Mouse (Mus musculus) hindbrain, embryonic 15.5 days (tissue): ENCODE results near the gene Foxc1. TPM values are rescaled to one million over a fixed set of nuclear protein-coding genes. Genes with fewer than 3 reads are reported as not detected.

Experiments
- ATAC-seq: fragments of 200-750 bp; cut with Nextera tagmentation; 2 replicates; pipeline ENCODE4 v1.8.0; 2017; ENCODE audit warnings: low read depth, moderate number of reproducible peaks, moderate TSS enrichment; ENCODE audit not compliant: low FRiP score
- H3K27ac ChIP-seq: fragments of 300-500 bp; sonication (generic); replicated peaks from 2 replicates; pipeline ENCODE4 v1.5.1; 2015; ENCODE audit warnings: mild to moderate bottlenecking, inconsistent platforms
- H3K27me3 ChIP-seq: fragments of 300-500 bp; sonication (generic); 2 replicates; pipeline ENCODE4 v1.6.1; 2015; ENCODE audit warnings: control low read depth, inconsistent platforms
- H3K36me3 ChIP-seq: fragments of 300-500 bp; sonication (generic); 2 replicates; pipeline ENCODE4 v1.6.1; 2015; ENCODE audit warnings: control low read depth, inconsistent platforms
- H3K4me1 ChIP-seq: fragments of 300-500 bp; sonication (generic); replicated peaks from 2 replicates; pipeline ENCODE4 v1.6.1; 2015; ENCODE audit warnings: control low read depth, inconsistent platforms
- H3K4me2 ChIP-seq: fragments of 300-500 bp; sonication (generic); 2 replicates; pipeline ENCODE4 v1.6.1; 2015; ENCODE audit warnings: moderate library complexity, mild to moderate bottlenecking, inconsistent platforms
- H3K4me3 ChIP-seq: fragments of 300-500 bp; sonication (generic); 2 replicates; pipeline ENCODE4 v1.5.1; 2015; ENCODE audit warnings: mild to moderate bottlenecking, inconsistent platforms
- H3K9ac ChIP-seq: fragments of 300-500 bp; sonication (generic); 2 replicates; pipeline ENCODE4 v1.6.1; 2015; ENCODE audit warnings: inconsistent platforms
- H3K9me3 ChIP-seq: fragments of 300-500 bp; sonication (generic); 2 replicates; pipeline ENCODE4 v1.6.1; 2016; ENCODE audit warnings: control low read depth, inconsistent platforms
- WGBS: fragments of 180-500 bp; shearing (Covaris S2); methylation state at CpG from one replicate; pipeline ENCODE4 v1.1.7; 2015; 5-methylcytosine and 5-hydroxymethylcytosine counted together
- polyA plus RNA-seq: library from polyadenylated mRNA; unstranded; fragments of >200 nt; fragmentation: Nextera tagmentation; extraction: Ambion mirVana; gene quantifications from 2 replicates; pipeline ENCODE4 v1.2.1, GENCODE M21; 2015

Gene Foxc1
- polyA plus RNA-seq, 1 experiment from 2014 or later, result 1.4 TPM

- Histone ChIP-seq H3K9me3 (no peaks in the 10 kb centered on the region), H3K36me3 (no peaks in the 10 kb centered on the region), H3K4me3 (peak overlapping the region; percentile 40), H3K4me1 (peaks cover 37% of the 10 kb centered on the region), H3K27me3 (peaks cover 54% of the 10 kb centered on the region), H3K27ac (peak overlapping the region; percentile 70), H3K9ac (peak overlapping the region; percentile 24; the same call in 1 of the 2 replicates), H3K4me2 (peak overlapping the region; percentile 69)
- WGBS, result under 1% methylated on average over 45 of the region's 47 CpGs
- no peak for ATAC-seq
Observed at GRCm38 (mm10) chr13:31807736-31808115, 1.3 kb downstream of the Foxc1 start.

GRCm38 (mm10) chr13:31808116-31808803 is 1.8 kb downstream of the Foxc1 start:
- peak overlapping the region; percentile 40 for H3K4me3 ChIP-seq
- WGBS, result under 1% methylated on average over 65 of the region's 73 CpGs
- H3K36me3 ChIP-seq, result no peaks in the 10 kb centered on the region
- peak overlapping the region; percentile 69 for H3K4me2 ChIP-seq
- H3K4me1 ChIP-seq, result peaks cover 37% of the 10 kb centered on the region
- peak overlapping the region; percentile 70 for H3K27ac ChIP-seq
- peak overlapping the region; percentile 24; the same call in 1 of the 2 replicates for H3K9ac ChIP-seq
- ATAC-seq, result no peak
- no peaks in the 10 kb centered on the region for H3K9me3 ChIP-seq
- H3K27me3 ChIP-seq, result peaks cover 55% of the 10 kb centered on the region

- H3K9me3 ChIP-seq, result no peaks in the 10 kb centered on the region
- H3K4me1 ChIP-seq, result peaks cover 34% of the 10 kb centered on the region
- peaks cover 57% of the 10 kb centered on the region for H3K27me3 ChIP-seq
- H3K4me2 ChIP-seq, result no peak overlapping the region
- H3K36me3 ChIP-seq, result no peaks in the 10 kb centered on the region
- 6% methylated on average over 16 of the region's 16 CpGs for WGBS
- no peak for ATAC-seq
- H3K9ac ChIP-seq, result no peak overlapping the region
- 0 out of 2 replicates have a peak overlapping the region, but pooled peaks have one; percentile 70 for H3K27ac ChIP-seq
- peak overlapping the region; percentile 40 for H3K4me3 ChIP-seq
Observed at GRCm38 (mm10) chr13:31808804-31809420, 2.5 kb downstream of the Foxc1 start.

- Histone ChIP-seq H3K4me3 (peak overlapping the region; percentile 14; the same call in 1 of the 2 replicates), H3K36me3 (no peaks in the 10 kb centered on the region), H3K4me1 (peaks cover 34% of the 10 kb centered on the region), H3K27me3 (peaks cover 60% of the 10 kb centered on the region), H3K9me3 (no peaks in the 10 kb centered on the region), H3K27ac (no peak overlapping the region), H3K4me2 (no peak overlapping the region), H3K9ac (no peak overlapping the region)
- ATAC-seq, result no peak
- WGBS, result 8% methylated on average over 6 of the region's 6 CpGs
Observed at GRCm38 (mm10) chr13:31809701-31810100, 3.3 kb downstream of the Foxc1 start.

GRCm38 (mm10) chr13:31810375-31810692 is 3.9 kb downstream of the Foxc1 start:
- Histone ChIP-seq H3K27me3 (peaks cover 60% of the 10 kb centered on the region), H3K9ac (no peak overlapping the region; the same call in 1 of the 2 replicates), H3K4me1 (peaks cover 34% of the 10 kb centered on the region), H3K4me2 (no peak overlapping the region), H3K36me3 (no peaks in the 10 kb centered on the region), H3K9me3 (no peaks in the 10 kb centered on the region), H3K4me3 (peak overlapping the region; percentile 30), H3K27ac (no peak overlapping the region)
- no peak for ATAC-seq
- 4% methylated on average over 9 of the region's 9 CpGs for WGBS

- Histone ChIP-seq H3K9me3 (no peaks in the 10 kb centered on the region), H3K36me3 (no peaks in the 10 kb centered on the region), H3K4me1 (peaks cover 33% of the 10 kb centered on the region), H3K27ac (no peak overlapping the region), H3K4me2 (peak overlapping the region; percentile 45), H3K4me3 (peak overlapping the region; percentile 30), H3K9ac (0 out of 2 replicates have a peak overlapping the region, but pooled peaks have one; percentile 17), H3K27me3 (peaks cover 60% of the 10 kb centered on the region)
- ATAC-seq, result no peak
- under 1% methylated on average over 55 of the region's 65 CpGs for WGBS
Observed at GRCm38 (mm10) chr13:31810693-31811541, 4.5 kb downstream of the Foxc1 start.

GRCm38 (mm10) chr13:31811542-31812021 is 5.1 kb downstream of the Foxc1 start:
- no peak overlapping the region for H3K27ac ChIP-seq
- ATAC-seq, result no peak
- peaks cover 27% of the 10 kb centered on the region for H3K4me1 ChIP-seq
- H3K4me3 ChIP-seq, result peak overlapping the region; percentile 30
- no peaks in the 10 kb centered on the region for H3K36me3 ChIP-seq
- WGBS, result 8% methylated on average over 35 of the region's 44 CpGs
- peak overlapping the region; percentile 45 for H3K4me2 ChIP-seq
- H3K9ac ChIP-seq, result 0 out of 2 replicates have a peak overlapping the region, but pooled peaks have one; percentile 17
- H3K27me3 ChIP-seq, result peaks cover 62% of the 10 kb centered on the region
- H3K9me3 ChIP-seq, result no peaks in the 10 kb centered on the region

GRCm38 (mm10) chr13:31812701-31813100 is 6.3 kb downstream of the Foxc1 start:
- Histone ChIP-seq H3K4me3 (no peak overlapping the region), H3K27me3 (peaks cover 67% of the 10 kb centered on the region), H3K36me3 (no peaks in the 10 kb centered on the region), H3K27ac (no peak overlapping the region), H3K4me1 (peaks cover 16% of the 10 kb centered on the region), H3K9me3 (no peaks in the 10 kb centered on the region), H3K9ac (no peak overlapping the region), H3K4me2 (peak overlapping the region; percentile 28)
- WGBS, result 52% methylated on average over 2 of the region's 2 CpGs
- ATAC-seq, result no peak

GRCm38 (mm10) chr13:31815383-31816003 is 9.1 kb downstream of the Foxc1 start:
- Histone ChIP-seq H3K4me1 (peaks cover 8% of the 10 kb centered on the region), H3K9ac (no peak overlapping the region), H3K27me3 (peaks cover 87% of the 10 kb centered on the region), H3K9me3 (no peaks in the 10 kb centered on the region), H3K27ac (no peak overlapping the region), H3K4me3 (no peak overlapping the region), H3K36me3 (no peaks in the 10 kb centered on the region), H3K4me2 (no peak overlapping the region)
- WGBS, result 36% methylated on average over 15 of the region's 15 CpGs
- ATAC-seq, result no peak

- H3K36me3 ChIP-seq, result no peaks in the 10 kb centered on the region
- H3K4me1 ChIP-seq, result peaks cover 5% of the 10 kb centered on the region; the same call in 1 of the 2 replicates
- H3K9ac ChIP-seq, result no peak overlapping the region
- H3K27me3 ChIP-seq, result peaks cover 77% of the 10 kb centered on the region
- H3K4me2 ChIP-seq, result no peak overlapping the region
- no peaks in the 10 kb centered on the region for H3K9me3 ChIP-seq
- no peak for ATAC-seq
- H3K27ac ChIP-seq, result no peak overlapping the region
- 62% methylated on average over 7 of the region's 7 CpGs for WGBS
- H3K4me3 ChIP-seq, result no peak overlapping the region
Observed at GRCm38 (mm10) chr13:31818337-31818736, 11.9 kb downstream of the Foxc1 start.

- Histone ChIP-seq H3K9me3 (no peaks in the 10 kb centered on the region), H3K4me1 (peaks cover 5% of the 10 kb centered on the region; the same call in 1 of the 2 replicates), H3K36me3 (no peaks in the 10 kb centered on the region), H3K4me2 (no peak overlapping the region), H3K27ac (no peak overlapping the region), H3K27me3 (peaks cover 67% of the 10 kb centered on the region), H3K4me3 (no peak overlapping the region), H3K9ac (no peak overlapping the region)
- WGBS, result 36% methylated on average over 14 of the region's 14 CpGs
- no peak for ATAC-seq
Observed at GRCm38 (mm10) chr13:31819664-31820405, 13.4 kb downstream of the Foxc1 start.
